Mouse (Mus musculus) cerebellum, postnatal 10 days (tissue): ENCODE data around the gene Zfp691.
A peak's percentile ranks its signal among the peaks of the same experiment; 100 is the strongest.

ENCODE experiments used
- DNase-seq, 2 experiments: peaks; one replicate each; pipeline ENCODE4 v3.0.0; 2021; ENCODE audit warnings: mixed read lengths in 2 of 2

Zfp691 gene

DNA sequence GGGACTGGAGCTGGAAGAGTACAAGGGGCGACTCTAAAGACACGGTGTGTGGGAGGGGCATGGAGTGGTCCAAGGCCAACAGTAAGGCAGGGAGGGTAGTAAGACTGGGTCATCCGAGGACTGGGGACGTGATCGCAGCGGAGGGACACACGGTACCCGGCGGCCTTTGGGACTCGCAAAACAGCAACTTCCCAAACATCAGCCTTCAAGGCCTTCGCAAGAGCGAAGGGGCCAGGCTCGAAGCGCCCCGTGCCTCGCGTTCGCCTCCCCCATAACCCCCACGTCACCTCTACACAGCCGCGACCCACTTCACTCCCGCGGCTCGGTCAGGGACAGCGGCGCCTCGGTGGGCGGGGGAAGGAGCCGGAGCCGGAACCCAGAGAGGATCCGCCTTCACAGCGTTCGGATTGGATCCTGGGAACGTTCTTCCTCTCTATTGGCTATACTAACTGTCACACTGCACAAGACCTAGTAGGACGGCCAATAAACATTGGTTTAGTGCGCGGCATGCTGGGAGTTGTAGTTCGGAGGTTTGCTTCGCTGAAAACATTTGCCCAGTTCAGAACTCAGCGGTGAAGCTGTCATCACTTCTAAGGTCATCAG is at the start of gene Zfp691:
TSS of gene Zfp691 (minus strand) at position 345 of the 603 bp plus-strand sequence.
- peak; percentile 97 for DNase-seq

DNA sequence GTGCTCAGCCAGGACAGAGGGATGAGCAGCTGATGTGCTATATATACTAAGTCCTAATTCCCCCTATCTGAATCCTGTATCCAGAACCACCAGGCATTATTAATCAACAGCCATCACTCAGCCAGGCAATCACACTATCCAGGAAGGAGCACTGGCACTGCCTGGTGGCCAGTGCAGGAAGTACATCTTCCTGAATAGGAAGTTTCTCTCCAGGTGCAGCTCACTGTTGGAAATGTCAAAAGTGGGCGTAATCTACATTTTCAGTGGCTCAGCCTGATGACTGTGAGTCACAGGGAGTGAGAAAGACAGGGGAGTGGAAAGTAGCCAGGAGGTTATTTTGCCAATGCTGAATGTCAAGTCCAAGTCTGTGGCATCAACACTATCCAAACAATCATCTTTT is 49.7 kb upstream of the Zfp691 start:
- peak; percentile 39 to 49 for DNase-seq

DNA sequence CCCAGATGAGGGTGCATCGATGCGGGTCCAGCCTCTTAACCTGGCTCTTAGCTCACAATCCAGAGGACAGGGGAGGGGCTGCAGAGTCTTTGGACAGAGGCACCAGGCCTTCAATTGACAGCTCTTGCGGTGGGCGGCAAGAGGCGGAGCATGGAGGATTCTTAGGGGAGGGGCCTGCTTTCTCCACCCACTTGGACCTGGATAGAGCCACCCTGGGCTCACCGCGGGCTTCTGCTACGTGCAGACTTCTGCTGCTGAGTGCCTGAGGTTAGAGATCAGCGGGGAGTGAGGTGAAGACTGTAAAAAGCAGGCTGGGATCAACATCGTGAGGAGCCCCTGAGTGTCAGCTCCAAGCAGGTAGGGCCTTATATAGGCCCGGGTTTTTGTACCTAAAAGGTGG is 44.2 kb upstream of the Zfp691 start, which contains the start of gene Tmem269:
TSS of gene Tmem269 (minus strand) at position 49 of the 400 bp plus-strand sequence.
- no peak for DNase-seq

DNA sequence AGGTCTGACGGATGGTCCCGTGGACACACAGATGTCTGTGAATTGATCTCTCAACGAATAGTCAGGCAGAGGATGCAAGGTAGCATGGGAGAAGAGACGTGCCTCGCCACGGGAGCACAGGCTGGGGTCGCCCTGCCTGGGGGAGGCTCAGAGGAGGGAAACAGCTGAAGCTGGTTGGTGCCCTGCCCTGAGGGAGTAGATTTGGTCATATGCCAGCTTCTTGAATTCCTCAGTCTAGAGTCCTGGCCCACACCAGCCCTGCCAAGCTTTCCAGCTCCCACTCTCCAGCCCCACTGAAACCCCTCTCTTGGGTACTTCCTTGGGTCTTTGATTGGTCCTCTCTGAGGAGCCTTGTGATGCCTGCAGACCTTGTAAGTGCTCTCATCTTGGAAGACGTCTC is 42.7 kb upstream of the Zfp691 start:
- DNase-seq = no peak

DNA sequence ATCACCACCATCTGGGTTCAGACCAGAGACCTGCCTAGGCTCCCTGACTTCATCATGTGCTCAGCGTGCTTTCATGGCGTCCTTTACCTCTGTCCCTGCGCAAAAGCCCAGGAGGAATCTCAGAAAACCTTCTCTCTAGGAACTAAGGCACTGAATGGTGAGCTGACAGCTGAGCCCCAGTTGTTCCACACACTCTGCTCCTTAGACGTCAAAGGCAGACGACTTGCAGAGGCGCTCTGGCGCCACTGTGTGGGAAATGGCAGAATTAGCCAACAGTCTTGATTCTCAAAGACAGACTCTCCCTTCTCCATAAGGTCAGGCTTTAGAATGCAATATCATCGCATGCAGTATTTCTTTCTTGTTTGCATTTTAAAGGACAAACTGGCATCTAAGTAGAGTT is 30.7 kb upstream of the Zfp691 start:
- DNase-seq = peak; percentile 72 to 74

DNA sequence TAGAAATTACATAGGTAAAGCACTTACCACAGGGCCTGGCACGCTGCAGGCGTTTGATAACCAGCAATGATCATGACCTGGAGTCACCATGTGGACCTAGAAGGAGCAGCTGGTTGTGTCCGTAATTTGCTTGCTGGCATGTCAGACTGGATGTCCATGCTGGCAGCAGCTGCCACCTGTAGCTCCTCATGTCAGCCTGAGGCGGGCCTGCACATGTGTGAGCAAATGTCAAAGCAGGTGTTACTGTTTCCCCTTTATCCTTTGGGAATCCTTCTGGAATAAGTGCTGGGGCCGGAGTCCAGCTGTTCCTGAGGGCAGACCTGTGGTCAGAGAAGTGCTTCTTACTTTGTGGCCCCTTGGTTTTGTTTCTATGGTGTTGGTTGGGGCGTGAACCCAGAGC is 24.1 kb upstream of the Zfp691 start:
- DNase-seq = peak; percentile 26 to 31

DNA sequence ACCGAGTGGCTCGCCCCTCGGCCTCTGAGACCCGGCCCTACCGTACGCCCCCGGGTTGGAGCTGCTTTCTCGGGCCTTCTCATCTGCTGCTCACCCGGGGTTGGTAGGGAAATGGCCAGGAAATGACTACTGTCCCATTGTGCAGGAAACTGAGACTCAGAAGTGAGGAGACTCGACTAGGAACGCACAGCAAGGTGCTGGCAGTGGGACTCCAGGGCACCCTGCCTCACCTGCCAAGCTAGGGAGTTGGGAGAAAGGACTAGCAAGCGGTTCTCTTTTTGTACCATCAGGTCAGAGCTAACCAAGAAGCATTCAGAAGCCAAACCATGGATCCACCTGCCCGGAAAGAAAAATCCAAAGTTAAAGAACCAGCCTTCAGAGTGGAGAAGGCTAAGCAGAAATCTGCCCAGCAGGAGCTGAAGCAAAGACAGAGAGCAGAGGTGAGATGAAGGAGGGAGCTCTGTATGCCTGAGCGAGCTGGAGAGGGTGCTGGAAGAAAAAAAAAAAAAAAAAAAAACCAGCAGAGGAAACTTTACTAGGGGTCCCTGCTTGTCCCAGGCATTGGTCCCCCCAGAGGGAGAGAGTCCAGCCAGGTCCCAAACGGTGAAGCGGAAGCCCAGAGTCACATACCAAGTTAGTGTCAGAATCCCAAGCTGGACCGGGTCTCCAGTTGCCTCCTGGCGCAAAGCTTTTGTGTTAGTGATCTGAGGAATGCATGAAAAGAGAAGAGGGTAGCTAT is 21.8 kb upstream of the Zfp691 start:
- no peak for DNase-seq

DNA sequence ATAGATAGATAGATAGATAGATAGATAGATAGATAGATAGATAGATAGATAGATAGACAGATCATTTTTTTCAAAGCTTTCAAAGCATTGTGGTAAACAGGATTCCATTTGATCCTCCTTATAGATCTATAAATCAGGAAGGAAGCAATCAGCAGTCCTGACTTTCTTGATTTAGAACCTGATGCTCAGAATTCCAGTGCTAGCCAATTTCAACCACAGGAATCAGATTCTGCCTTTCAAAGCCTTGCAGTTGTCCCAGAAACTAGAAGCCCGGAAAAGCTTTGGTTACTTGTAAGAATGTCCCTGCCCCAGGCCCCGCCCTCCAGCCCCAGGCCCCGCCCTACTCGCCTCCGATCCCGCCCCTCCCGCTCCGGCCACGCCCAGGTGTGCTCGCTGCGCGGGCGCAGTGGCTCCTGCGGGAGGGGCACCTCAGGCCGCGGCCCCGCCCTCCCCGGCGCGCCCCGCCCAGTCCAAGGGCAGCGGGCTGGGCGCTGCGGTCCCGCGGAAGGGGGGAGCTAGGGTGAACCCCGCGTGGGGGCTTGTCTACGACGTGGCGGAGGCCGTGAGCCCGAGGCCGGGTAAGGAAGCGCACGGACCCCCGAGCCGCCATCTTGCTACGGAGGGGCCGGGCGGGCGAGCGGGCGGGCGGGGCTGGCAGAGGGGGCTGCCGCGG is 21.1 kb upstream of the Zfp691 start, which contains the start of gene Svbp:
TSS of gene Svbp (plus strand) at position 398 of the 673 bp plus-strand sequence.
- DNase-seq = peak; percentile 96 to 97

DNA sequence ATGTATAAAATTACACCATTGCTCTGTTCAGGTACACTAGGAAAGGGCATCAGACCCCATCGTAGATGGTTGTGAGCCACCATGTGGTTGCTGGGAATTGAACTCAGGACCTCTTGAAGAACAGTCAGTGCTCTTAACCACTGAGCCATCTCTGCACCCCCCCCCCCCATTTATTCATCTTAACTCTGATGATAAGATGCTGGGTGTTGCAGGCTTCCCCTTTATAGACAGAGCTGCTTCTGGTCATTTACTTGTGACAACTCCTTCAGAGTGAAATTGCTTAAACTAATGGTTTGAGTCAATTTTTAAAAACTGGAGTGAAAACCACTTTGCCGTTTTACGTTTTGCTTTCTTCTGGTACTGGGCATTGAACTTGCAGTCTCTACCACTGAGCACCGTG is 18.8 kb upstream of the Zfp691 start:
- DNase-seq = no peak

DNA sequence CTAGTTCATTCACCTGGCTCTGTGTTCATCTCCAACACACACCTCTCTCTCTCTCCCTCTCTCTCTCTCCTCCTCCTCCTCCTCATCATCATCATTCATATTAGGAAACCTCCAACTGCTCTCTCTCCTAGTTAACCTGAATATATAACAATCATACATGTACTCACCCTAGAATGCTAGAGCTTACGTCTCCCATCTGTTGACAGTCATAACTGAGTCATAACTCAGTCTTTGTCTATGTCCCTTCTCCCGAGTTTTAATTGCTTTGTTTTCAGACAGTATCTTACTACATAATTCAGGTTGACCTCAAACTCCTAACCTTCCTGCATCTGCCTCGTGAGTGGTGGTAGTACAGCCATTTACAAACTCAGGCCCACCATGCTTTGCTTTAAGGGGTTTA is 17.3 kb upstream of the Zfp691 start:
- DNase-seq = no peak

DNA sequence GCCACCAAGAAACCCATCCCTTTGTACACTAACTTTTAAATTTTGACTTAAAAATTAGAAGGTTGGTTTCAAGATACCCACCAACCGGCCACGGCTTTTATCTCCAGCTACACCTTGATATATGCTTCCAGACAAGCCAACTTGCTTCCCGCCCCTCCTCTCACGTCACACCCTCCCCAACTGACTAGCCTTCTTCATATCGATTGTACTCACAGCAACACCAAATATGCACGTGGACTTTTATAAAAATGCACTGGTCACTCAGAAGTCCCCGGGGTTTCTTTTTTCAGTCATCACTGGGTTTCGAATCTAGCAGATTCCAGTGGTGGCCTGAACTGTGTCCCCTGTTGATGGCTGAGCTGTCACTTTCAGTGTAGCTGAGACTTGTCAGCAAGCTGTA is 16.6 kb upstream of the Zfp691 start:
- no peak for DNase-seq

DNA sequence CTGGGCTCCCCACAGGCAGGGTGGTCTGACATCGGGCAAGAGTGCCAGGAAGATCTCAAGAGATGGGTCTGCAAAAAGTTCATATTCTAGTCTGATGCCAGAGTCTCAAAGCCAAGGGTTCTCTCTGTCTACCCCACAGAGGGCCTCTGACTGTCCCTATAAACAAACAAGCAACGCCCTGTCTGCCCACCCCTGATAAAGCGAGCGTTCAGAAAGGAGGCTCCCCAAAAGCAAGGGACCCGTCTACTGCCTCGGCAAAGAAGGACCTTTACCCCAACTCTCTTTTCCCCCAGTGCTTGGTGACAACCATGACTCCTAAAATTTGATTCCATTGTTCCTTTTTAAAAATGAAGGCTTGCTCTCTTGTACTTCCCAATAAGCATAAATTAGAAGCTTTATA is 15.9 kb upstream of the Zfp691 start, which contains the start of gene Ermap:
TSS of gene Ermap (minus strand) at position 148 of the 400 bp plus-strand sequence.
- no peak for DNase-seq

DNA sequence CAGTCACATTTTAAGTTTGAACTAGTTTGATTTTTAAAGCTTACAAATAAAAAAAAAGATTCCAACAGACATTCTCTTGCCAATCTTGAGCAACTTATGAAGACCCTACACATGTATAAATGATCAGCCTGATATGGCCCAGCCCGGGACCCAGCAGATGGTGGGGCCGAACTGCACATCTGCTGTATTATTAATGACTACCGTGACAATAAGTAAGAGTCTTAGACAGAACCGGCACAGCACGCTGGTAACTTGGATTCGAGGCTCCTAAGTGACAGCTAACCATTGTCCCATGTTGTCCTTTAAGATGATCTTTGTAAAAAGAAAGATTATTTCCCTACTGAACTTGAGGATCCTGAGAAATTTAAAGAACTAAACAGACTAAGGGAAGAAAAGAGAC is 15.4 kb upstream of the Zfp691 start:
- no peak for DNase-seq

DNA sequence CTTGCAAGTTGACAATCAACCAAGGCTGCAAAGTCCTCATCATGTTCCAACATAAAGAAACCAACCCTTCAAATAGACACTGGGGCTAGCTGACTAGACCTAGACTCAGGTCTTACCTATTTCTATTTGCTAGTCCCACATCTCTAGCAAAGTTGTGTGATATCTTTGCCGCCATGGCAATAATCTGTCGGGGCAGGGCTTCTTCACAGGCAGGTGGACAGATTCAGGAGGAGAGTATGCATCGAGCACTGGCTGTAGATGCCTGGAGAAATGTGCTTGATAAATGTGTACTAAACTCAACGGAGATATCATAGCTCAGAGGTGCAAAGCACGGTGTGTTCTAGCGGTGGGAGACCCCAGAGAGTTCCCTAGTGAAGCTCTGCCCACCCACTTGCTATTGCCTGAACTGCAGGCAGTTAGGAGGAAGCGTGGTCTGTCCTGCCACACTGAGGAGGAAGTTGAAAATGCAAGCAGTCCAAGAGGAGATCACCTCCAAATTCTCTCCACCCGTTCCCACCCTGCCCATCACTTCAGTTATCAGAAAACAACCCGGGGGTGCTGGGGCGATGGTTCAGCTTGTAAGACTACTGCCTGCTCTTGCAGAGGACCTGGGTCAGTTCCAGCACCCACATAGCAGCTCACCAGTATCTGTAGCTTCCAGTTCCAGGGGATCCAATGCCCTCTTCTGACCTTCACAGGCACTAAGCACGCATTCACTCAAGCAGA is 14.2 kb upstream of the Zfp691 start:
- DNase-seq = no peak

DNA sequence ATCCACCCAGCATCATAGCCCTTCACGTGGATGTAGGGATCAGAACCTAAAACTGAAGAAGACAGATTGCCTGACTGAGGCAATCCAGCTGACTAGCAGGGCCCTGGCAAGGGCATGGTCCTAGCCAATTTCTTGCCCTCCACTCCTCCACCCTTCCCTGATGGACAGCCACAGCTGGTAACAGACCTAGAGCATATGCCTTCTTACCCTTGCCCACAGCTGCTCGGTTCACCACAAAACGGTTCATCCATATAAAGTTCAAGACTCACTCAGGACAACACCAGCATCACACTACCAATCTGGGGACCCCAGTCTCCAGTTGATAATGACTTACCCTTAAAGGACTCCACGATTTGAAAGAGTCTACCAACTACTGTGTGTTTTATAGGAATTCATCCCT is 11.8 kb upstream of the Zfp691 start:
- DNase-seq = no peak

DNA sequence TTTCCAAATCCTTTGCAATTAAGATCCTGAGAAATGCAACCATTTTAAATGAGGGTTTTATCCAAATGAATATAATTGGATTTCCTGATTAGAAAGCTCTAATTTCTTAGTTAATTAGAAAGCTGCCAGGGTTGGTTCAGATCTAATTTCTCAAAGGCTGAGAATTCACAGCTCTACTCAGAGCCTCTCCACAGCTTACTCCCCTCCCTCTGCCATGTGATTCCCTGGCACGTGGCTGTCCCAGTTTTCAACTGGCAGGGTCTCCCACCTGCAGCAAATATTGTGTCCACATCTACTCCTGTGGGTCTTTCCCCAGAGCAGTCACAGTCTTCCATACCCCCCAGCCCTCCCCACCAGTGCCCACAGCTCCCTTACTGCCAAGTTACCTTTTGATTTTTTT is 9.5 kb upstream of the Zfp691 start:
- no peak for DNase-seq

DNA sequence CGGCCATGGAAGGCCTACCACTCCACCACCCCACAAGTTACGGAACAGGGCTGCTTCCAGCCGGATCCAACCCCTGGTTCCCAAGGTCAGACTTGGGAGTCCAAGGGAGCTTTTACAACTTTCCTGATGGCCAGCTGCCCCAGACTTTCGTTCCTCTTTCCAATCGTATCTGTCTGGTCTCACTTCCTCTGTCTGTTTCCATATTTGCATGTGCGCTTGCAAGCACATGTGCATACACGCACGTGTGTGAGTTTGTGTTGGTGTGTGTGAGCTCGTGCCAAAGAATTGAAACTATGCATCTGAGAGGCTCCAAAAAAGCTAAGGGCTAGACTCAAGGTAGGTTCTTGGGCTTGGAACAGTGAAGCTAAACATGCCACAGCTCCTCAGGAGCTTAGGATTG is 7.5 kb upstream of the Zfp691 start:
- DNase-seq = no peak

DNA sequence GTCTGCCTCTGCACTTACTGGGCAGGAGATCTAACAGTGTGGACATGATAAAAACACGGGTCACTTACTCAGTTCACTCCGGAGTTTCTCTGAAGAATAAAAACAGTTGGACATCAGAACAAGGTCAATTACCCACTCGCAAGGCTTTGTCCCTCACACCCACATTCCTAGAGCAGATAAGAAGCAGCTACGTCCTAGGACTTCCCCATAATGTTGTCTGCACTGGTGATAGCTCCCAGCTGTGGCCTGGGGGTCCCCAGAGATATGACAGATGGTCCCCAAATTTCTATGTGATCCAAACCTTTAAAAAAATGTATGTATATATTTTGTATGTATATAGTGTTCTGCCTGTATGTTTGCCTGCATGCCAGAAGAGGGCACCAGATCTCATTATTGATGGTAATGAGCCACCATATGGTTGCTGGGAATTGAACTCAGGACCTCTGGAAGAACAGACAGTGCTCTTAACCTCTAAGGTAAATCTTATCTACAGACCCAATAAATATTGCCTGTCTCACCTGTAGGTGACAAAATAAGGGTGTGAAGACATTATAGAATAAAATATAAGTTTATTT is 6.2 kb upstream of the Zfp691 start:
- DNase-seq = no peak

DNA sequence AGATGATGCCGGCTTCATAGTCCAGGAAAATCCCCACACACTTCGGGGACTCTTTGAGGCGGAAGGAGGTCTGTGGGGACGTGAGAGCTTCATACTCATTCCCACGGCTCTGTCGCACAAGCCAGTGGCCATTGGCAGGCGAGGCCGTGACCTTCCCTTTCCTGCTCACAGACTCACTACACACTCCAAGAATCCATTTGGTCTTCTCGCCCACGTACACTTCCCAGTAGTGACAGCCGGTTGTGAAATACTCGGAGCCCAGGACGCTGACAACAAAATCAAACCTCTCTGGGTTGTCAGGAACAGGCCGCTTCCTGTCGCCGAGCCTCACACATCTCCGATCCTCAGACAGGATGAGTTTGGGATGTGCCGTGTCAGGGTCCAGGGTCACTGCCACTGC is 4.3 kb upstream of the Zfp691 start:
- no peak for DNase-seq

DNA sequence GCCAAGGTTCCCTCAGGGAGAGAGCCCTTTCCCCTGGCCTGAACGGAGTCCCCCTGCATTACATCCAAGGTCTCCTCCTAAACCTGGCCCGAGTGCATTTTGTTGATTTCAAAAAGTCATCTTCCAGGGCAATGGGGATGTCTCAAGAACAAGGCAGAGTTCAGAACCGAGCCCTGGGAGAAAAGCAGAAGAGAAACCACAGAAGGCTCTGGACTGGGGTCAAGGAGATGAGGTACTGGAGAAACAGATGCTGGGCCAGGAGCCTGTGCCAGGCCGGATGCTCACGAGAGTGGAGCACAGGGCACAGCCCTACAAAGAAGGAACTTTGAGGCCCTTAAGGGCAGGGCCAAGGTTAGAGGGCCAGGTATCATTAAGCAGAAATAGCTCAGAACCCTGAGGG is 3.7 kb upstream of the Zfp691 start:
- no peak for DNase-seq

DNA sequence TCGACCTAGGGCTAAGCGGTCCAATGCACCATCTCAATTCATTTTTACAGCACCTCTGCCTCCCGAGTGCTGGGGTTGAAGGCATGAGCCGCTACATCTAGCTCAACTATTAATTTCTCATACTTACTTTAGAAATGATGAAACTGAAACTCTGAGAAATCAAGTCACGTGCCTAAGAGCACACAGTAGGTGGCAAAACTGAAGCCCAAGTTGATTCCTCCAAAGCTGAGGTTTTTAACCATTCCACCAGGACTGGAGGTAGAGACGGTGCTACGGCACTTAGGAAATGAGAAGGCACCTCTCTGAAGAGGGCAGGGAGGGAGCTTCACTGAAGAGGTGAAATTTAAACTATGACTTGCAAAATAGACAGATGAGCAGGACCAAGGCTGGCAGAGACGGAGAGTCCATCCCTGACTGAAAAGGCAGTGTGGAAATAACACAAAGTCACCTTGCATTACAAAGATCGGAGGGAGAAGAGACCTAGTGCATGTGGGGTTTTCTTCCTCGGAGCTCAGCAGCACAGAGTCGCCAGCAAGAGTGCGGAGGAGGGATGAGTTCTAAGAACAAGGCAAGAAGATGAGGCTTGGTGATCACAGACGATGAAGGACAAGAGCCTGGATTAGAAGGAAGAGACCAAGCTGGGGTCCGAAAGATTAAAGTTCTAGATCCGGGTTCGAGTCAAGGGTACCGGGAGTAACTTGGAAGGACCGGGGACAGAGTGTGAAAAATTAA is 910 bp downstream of the Zfp691 start:
- no peak for DNase-seq

DNA sequence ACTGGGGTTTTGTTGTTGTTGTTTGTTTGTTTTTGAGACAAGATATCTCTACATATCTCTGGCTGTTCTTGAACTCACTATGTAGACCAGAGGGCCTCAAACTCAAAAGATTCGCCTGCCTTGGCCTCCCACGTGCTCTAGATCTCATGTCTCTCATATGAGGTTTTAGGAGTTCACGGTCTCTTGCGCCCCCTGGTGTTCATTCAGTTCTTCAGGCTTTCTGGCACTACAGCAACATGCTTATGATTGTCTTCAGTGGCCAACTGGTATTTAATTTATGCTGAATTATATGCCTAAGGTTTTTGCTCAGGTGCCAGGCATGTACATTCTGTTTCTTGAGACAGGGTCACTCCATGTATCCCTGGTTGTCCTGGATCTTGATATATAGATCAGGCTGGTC is 6.3 kb downstream of the Zfp691 start:
- peak; percentile 92 to 95 for DNase-seq
